Mouse (Mus musculus): Measurements from ENCODE around the gene Hand1.
"Not testable (repeated sequence)": the region's sequence is repeated elsewhere in the genome, so short reads cannot be mapped to it uniquely, and the experiment has no call there.

The Hand1 gene

DNA sequence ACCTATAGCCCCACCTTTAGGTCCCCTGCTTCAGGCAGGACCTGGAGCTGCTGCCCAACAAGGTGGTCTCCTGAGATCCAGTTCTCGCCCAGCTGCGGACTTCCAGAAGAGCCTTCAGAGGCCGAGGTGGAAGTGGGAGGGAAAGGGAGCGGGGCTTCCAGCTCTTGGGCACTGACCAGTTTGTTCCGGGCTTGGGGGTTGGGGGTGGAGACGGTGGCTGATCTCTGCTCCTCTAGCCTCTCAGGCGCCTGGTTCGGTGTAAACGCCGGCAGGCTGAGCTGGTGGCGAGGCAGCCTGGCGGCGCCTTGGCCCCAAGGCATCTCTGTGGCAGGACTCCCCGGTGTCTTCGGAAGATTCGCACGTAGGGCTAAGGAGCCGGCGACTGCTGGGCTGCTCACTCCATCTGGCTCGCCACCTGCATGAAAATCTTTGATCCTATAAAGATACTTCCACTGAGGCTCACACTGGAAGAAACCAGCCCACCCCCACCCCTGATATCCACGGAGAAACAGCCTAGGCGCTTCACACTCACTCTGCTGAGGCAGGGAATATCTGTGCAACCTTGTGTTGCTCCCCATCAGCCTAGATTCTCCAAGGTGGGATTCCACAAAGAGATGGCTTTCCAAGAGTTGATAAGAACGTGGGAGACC lies at the start of gene Hand1:
Gene Hand1, minus strand, starts transcription at position 267 of the 650 bp plus-strand sequence.
- in situ Hi-C loops (cut with MboI; ENCODE audit: unreplicated experiment in 2 of 2): loop anchor here in 1 of 2 experiments (5.0 kb wide), 1 partner anchor 35 kb away; no protein-coding TSS in a partner anchor

DNA sequence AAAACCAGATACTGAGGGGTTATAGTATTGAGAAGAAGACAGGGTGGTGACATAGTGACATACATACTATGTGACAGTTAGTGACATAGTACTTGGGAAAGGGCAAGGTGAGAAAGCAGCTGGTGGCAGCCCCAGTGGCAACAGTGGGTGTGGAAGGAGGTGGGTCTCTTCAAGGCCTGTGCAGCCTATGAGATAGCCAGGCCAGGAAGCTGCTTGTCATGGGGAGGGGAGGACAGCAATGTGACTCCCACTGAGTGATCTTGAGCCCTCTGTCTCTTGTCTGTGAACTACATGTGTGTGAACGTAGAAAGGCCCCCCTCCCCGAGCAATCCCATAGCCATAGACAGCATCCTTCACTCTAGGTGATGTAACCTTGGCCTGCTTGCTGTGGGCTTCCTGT lies 43.5 kb upstream of the Hand1 start:
- in situ Hi-C loops (cut with MboI; ENCODE audit: unreplicated experiment in 2 of 2): no loop called here

DNA sequence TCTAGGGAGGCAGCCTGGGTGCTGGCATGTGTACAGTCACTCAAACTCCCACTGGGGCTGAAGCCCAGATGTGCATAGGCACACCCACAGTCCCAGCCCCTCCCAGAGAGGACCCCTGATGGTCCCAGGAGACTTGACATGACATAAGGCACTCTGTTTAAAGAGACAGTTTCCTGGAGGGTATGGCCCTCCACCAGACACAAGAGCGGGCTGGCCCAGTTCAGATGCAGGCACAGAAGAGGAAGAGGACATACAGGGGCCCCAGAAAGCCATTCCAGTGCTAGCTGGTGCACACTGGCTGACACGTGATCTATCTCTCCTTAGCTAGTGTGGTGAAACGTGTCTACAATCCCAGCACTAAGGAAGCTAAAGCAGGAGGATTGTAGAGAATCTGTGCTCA lies 40.4 kb upstream of the Hand1 start:
- in situ Hi-C loops (cut with MboI; ENCODE audit: unreplicated experiment in 2 of 2): loop anchor here in 1 of 2 experiments (5.0 kb wide), 1 partner anchor 44 kb away; no protein-coding TSS in a partner anchor

DNA sequence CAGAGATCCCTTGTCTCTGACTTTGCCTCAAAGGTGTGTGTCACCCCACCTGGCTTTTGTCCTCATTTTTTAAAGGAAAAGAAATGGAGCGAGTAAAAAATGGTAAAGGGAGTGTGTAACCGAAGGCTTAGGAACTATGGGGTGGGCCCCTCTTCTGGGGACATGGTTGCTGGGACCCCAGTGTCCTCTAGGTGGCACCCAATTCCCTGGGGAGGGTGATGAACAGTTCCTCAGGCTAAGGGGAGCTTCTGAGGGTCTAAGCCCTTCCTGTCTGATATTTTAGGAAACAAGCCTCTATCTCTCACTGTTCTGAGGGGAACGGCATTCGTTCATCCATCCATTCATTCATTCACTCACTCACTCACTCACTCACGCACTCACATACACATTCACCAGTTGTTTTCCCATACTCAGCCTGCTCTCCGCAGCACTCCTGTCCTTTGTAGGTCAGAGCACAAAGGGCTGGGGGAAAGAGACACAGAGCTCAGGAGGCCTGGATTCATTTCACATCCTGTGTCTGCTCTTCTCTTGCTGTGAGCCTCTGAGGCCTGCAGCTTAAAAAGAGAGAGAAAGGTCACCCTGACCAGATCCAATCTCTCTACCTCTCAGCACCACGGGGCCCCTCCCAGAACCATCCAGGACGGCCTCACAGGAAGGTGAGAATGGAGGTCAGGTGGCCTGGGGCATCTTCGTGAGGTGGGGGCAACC lies 36.3 kb upstream of the Hand1 start:
- in situ Hi-C loops (cut with MboI; ENCODE audit: unreplicated experiment in 2 of 2): loop anchor here in 1 of 2 experiments (5.0 to 10.0 kb wide), 2 partner anchors 37 to 46 kb away; partner anchors contain the start of gene Hand1

DNA sequence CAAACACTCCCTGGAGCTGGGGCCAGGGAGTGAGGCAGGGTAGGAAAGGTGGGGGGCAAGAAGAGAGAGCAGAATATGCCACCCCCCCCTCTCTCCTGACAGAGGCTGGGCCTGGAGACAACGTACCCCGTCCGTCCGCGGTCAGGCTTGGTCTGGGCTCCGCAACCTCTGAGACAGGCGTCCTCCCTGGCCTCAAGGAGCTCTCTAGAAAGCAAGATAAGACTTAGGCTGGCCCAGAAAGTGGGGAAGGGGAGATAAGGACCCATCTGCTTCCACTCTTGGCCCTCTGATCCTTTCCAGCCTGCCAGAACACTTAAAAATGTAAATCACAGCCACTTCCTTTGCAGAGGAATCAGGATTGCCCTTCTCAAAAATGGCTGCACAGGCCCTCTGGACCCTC lies 33.8 kb upstream of the Hand1 start:
- in situ Hi-C loops (cut with MboI; ENCODE audit: unreplicated experiment in 2 of 2): loop anchor here in 1 of 2 experiments (5.0 to 10.0 kb wide), 2 partner anchors 34 to 48 kb away; partner anchors contain the start of gene Hand1

DNA sequence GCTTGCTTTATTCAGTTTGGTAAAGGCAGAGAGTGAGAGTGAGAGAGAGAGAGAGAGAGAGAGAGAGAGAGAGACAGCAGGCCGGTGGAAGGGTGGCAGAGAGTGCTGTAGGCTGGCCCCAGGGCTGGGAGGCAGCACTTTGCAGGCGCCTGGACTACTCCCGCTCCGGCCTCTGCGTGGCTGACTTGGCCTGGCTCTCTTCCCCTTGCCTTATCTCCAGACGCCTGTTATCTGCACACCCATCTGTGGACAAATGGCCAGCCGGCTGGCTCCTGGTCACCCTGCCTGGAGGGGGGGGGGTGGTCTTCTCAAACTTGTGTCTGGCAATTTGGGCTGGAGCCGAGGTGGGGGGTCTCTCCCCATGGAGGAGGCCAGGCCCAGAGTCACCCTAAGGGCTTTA lies 32.0 kb upstream of the Hand1 start:
- in situ Hi-C loops (cut with MboI; ENCODE audit: unreplicated experiment in 2 of 2): loop anchor here in 1 of 2 experiments (10.0 kb wide), 1 partner anchor 50 kb away; no protein-coding TSS in a partner anchor

DNA sequence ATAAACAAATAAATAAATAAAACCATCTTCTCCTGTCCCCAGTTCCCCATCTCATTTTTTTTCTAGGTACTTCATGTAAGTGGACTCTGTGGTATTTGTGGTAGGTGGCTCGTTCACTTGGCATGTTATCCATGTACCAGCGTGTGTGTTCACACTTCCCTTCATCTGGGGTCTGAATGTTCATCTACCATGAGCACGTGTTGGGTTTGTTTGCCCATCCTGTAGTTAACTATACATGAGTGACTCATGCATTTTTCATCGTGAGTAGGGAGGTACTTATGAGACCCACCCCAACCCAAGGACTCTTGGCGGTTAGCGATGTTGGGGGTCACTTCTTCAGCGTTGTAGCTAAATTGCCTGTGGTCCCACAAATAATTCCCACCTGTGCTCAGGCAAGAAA lies 29.5 kb upstream of the Hand1 start:
- in situ Hi-C loops (cut with MboI; ENCODE audit: unreplicated experiment in 2 of 2): loop anchor here in 1 of 2 experiments (10.0 kb wide), 1 partner anchor 53 kb away; no protein-coding TSS in a partner anchor

DNA sequence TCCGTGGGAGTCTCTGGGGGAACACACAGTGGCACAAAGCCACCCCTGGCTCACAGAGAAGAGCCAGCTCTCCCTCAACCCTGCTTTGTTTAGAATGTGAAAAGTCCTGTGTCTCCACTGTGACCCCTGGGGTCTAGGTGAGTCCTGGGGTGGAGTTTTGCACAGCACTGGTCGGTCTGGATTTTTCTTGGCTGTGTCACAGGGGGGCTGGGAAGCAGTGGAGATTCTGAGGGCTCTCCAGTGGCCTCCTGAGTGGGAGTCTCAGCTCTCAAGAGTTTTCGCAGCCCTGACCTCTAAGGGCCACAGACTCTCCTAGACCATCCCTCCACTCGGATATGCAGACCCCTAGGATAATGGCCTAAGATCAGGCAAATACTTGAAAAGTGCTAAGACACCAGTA lies 25.1 kb upstream of the Hand1 start:
- in situ Hi-C loops (cut with MboI; ENCODE audit: unreplicated experiment in 2 of 2): no loop called here

DNA sequence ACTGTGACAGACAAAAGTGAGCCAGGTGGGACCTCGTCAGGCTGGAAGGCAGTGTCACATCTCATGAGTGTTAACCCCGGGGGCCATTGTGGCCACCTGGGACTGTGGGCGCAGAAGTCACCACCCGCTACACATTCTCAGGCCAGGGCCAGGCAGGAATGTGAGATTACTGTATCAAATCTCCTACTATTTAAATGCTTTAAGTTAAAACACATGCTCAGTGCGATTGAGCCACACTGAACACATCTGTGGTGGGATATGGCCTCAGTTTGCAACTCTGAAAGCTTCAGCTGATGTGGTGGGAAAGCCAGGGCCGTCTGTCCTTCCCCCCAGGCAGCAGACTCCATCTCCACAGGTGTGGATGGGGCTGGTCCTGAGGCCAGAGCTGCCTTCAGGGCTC lies 21.0 kb upstream of the Hand1 start:
- in situ Hi-C loops (cut with MboI; ENCODE audit: unreplicated experiment in 2 of 2): no loop called here

DNA sequence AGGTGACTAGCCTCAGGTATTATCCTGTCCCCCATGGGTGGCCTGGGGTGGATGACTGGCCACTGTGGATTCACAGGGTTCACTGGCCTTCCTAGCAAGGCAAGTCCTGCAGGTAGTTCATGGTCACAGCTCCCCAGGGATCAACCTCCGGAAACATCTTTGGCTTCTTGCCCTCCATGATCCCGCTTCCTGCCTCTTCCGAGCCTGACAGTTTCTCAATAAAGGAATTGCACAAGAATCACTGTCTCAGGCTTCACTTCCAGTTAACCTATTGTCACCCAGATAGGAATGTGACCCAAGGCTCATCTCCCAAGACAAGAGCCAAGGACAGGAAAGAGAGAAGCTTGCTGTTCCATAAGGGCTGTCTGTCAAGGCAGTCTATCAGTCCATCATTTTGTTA lies 18.3 kb upstream of the Hand1 start:
- in situ Hi-C loops (cut with MboI; ENCODE audit: unreplicated experiment in 2 of 2): no loop called here

DNA sequence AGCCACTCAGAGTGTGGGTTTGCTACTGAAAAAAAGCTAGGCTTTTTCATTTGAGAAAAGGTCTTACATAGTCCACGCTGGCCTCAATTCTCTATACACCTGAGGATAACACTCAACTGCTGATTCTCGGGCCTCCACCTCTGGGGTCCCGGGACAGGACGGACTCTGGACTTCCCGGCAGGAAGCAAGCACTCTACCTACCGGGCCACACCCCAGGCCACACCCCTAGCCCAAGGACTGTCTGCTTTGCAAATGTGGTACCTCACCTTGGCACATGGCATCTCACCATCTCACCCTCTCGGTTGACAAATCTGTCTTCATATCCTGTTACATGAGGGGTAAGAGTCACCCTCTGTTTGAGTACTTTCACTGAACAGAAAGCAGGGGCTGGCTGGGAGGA lies 17.7 kb upstream of the Hand1 start:
- in situ Hi-C loops (cut with MboI; ENCODE audit: unreplicated experiment in 2 of 2): no loop called here

DNA sequence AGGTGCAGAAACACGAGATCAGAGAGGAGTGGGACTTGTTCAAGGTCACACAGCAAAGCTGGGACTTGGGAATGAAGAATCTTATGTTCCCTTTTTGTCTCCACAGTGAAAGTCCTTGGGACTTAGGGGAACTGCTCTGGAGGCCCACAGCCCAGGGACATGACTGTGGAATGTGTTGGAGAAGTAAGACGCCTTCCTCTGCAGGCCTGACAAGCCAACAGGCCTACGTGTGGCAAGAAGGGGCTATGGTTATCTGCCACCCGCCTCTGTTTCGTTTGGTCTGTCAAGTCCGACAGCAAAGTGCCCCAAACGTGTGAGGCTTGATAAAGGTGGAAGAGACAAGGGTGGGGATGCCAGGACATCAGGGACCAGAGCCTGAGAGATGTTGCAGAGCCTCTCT lies 14.8 kb upstream of the Hand1 start:
- in situ Hi-C loops (cut with MboI; ENCODE audit: unreplicated experiment in 2 of 2): no loop called here

DNA sequence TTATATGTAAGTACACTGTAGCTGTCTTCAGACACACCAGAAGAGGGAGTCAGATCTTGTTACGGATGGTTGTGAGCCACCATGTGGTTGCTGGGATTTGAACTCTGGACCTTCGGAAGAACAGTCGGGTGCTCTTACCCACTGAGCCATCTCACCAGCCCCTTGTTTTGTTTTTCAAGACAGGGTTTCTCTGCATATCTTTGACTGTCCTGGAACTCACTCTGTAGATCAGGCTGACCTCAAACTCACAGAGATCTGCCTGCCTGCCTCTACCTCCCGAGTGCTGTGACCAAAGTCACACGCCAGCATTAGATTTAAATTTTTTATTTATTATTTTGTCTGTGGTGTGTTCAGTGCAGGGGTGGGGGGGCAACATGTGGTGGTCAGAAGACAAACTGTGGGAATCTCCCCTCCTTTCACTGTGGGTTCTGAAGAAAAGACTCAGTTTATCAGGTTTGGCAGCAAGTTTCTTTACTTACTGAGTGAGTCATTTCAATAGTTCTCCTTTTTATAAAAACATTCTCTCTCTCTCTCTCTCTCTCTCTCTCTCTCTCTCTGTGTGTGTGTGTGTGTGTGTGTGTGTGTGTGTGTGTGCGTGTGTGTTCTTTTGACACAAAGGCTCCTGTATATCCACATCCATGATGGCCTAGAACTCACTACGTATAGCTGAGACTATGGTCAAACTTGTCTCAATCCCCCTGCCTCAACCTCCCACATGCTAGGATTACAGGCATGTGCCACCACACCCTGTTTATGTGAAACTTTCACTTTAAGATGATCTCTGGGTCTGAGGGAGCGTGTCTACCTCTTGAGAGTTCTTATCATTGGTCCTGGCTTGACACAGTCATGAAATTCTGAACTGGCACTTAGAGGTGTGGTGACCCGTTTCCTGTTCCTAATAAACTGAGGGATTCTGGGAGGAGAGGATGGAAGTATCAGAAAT lies 14.1 kb upstream of the Hand1 start:
- in situ Hi-C loops (cut with MboI; ENCODE audit: unreplicated experiment in 2 of 2): not testable (repeated sequence)

DNA sequence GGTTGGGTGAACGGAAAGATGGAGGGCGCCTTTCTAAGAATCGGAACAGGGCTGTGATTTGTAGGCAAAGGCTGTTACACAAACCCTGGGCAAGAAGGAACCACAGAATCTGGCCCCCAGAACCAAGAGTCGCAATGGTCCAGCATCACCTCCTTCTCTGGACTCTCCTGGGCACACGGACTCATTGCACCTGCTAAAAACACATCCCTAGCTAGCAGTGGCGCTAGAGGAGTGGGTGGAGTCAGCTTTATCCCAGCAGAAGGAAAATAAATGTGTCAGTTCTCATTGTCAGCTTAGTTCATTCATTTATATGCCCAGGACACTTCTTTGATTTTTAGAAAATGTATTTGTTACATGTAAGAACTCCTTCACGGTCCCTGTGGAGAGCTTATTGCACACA lies 8.8 kb upstream of the Hand1 start:
- in situ Hi-C loops (cut with MboI; ENCODE audit: unreplicated experiment in 2 of 2): no loop called here

DNA sequence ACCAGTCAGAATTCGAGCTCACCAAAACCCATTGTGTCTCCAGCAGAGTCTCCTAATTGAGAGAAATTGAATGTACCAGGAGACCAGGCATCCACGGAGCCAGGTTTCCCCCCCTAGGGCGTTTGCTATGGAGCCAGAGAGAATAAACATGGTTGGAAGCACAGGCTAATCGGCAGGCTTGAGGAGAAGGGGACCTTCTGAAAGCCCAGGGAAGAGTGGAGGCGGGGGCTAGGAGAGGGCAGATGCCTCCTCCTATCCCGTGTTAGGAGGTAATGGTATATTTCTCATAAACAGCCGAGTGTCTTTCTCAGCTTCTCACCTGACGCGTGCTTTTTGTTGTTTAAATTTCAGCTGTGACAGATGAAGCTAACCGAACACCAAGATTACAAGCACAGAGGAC lies 8.4 kb upstream of the Hand1 start:
- in situ Hi-C loops (cut with MboI; ENCODE audit: unreplicated experiment in 2 of 2): no loop called here

DNA sequence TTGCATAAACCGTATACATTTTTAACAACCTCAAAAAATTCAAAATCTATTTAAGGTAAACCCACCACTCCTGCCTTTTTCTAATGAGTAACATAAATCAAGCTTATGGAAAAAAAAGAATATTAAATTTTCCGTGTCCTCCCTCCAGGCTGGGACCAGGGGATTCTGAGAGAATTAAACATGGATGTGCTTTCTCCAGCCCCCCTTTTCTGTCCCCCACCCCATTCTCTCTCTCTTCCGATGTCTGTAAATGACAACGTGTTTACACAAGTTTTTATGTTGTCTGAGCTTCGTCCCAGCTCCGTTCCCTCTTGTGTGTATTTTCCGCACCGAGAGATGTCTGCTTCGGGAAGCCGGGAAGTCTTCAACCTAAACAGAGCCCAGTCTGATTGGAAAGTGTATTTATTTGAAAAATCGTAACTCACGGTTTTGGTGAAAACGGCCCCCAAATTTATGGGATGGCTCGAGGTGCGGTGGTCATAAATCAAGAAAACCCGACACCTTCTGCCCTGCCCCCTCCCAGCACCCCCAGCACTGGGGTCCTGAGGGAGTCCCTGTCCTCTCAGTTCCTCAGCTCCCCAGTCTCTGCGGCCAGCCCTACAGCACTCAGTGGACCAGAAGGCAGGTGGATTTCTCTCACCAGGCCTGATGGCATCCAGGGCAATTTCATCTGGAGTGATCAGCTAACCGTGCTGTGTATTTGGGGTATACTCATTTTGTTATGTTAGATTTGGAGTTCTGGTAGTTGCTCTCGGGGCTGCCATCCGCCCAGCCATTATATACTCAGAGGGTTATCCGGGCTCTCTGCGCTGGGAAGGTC lies 5.5 kb upstream of the Hand1 start:
- in situ Hi-C loops (cut with MboI; ENCODE audit: unreplicated experiment in 2 of 2): no loop called here

DNA sequence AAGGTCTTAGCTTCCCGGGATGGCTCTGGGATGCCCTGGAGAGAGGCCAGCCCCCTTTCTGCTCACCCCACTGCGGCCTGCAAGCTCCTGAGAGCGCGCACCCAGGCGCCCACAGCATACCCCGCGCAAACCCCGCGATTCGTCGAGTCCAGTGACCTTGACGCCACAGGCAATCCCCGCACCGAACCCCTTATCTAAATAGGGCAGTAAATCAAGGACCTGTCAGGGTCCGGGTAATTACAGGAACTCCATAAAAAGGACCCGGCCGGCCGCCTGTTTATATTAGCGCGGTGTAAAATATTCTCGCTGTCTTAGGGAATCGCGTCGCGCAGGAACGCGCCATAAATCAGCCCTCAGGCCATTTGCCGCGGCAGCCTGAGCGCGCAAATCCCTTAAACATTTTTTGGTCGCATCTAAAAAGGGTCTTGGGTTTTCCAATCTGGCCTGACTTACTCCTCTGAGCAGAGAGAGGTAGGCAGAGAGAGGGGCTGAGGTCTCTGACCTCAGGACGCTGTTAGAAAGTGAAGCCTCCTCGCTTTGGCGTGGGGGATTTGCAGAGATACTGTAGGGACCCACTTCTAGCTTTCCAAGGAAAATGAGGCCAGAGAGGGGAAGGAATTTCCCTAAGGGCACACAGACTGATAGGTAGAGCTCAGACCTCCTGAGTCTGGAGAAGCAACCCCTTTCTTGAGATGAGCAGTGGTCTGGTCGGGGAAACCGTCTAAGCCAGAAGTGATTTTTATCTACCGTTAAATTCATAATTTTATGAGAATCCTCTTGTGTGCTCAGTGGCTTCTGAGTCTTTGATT lies 4.5 kb upstream of the Hand1 start:
- in situ Hi-C loops (cut with MboI; ENCODE audit: unreplicated experiment in 2 of 2): no loop called here

DNA sequence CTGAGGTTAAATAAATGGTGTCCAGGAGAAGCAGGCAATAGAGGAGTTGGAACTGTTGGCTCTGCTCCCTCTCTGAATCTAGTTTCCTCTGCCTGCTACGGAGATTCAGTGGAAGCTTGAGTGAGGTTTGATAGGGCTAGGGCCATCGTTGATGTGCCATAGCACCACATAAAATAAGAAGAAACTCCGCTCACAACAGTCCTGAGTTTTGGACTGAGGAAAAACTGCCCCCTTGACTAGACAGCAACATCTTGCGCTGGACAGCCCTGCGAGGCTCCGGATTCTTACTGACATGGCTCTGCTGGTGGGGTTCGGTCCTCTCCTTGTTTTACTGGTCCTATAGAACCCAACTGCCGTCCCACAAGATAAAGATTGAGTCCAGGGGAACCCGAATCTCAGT lies 3.8 kb upstream of the Hand1 start:
- in situ Hi-C loops (cut with MboI; ENCODE audit: unreplicated experiment in 2 of 2): no loop called here

DNA sequence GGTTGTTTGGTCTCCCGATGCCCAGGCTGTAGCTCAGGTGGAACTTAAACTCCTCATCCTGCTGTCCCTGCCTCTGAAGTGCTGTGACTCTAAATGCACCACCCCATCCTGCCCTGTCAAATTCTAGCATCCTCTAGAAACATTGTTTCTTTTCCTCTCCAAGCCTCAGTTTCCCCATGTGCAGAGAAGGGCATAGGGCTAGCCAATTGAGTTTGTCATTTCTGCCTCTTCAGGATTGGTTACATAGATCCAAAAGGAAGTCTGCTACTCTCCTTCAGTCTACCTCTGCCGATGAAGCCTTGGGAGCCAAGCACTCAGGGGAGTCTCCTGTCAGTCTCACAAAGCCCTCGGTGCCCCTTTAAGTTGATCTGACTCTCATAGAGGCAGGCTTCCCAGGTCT lies 3.3 kb upstream of the Hand1 start:
- in situ Hi-C loops (cut with MboI; ENCODE audit: unreplicated experiment in 2 of 2): no loop called here

Measured in v-Abl transformed pro-B cells (cell line).